In the genomic region with DNA sequence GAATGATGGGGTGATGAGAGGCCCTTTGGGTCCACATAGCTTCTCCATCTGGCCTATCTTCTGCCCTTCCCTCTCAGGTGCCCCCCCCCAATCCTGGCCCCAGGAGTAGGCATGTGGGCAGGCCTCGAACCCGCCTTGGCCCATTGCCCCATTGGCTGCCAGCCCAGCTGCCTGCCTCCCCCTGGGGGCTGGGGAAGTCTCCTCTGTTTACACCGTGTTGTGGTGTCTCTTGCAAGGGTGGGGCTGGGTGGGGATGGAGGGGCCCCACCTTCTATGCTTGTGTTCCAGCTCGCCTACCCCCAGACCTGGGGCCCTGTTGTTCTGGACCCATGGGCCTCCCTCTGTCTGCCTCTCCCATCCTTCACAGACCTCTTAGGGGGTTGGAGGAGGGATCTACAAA, we compare ENCODE assay signal across 13 mouse cellular contexts. TPM values are rescaled to one million over a fixed set of nuclear protein-coding genes. Genes with fewer than 3 reads are reported as not detected.
DNase-seq lines count a peak whose midpoint lies in the region; ATAC-seq lines count a peak whose summit lies in the region.
"Had no signal": no experiment of that assay in that cellular context is flagged by ENCODE, and none has a peak within 500 bp of the region (broad histone marks: within the 10 kb centered on the region; RNA-seq: fewer than 3 reads in every experiment).

No protein-coding gene starts in this region.

- no peak overlapping the region for H3K4me3 ChIP-seq in heart, embryonic 16.5 days (ENCODE audit: low read length)
- H3K4me3 ChIP-seq in neural tube, embryonic 14.5 days (ENCODE audit: low read depth, low read length) = no peak overlapping the region
- peak overlapping the region; percentile 33 for H3K4me3 ChIP-seq in intestine, embryonic 16.5 days (ENCODE audit: low read length)
- H3K4me3 ChIP-seq: neural tube, embryonic 12.5 days had no signal

- no peak for ATAC-seq in heart, embryonic 16.5 days (replicated peaks; ENCODE audit: extremely low read depth, insufficient read depth, low FRiP score)
- ATAC-seq in neural tube, embryonic 14.5 days (ENCODE audit: low read depth) = no peak
- peak; percentile 45 for ATAC-seq in intestine, embryonic 16.5 days

- no peak overlapping the region for H3K4me2 ChIP-seq in heart, embryonic 16.5 days (ENCODE audit: low read depth, low read length)
- no peak overlapping the region for H3K4me2 ChIP-seq in neural tube, embryonic 14.5 days (ENCODE audit: low read depth, low read length)
- H3K4me2 ChIP-seq in intestine, embryonic 16.5 days (ENCODE audit: low read depth, low read length) = peak overlapping the region; percentile 54
- H3K4me2 ChIP-seq: neural tube, embryonic 12.5 days had no signal

- intact Hi-C loops in heart, postnatal 36 days (cut with DNase I) = no loop called here
- intact Hi-C loops in gastrocnemius, postnatal 14 days (cut with DNase I; ENCODE audit: low total_unique reads) = no loop called here

- H3K9ac ChIP-seq in heart, embryonic 16.5 days (ENCODE audit: low read length) = no peak overlapping the region
- H3K9ac ChIP-seq in neural tube, embryonic 14.5 days (replicated peaks; ENCODE audit: low read depth, low read length) = 0 out of 2 replicates have a peak overlapping the region, but pooled peaks have one; percentile 13
- H3K9ac ChIP-seq in intestine, embryonic 16.5 days (ENCODE audit: low read depth, low read length) = peak overlapping the region; percentile 53
- H3K9ac ChIP-seq: neural tube, embryonic 12.5 days had no signal

- H3K36me3 ChIP-seq in heart, embryonic 16.5 days (ENCODE audit: control insufficient read depth, insufficient read depth) = no peaks in the 10 kb centered on the region
- H3K36me3 ChIP-seq in neural tube, embryonic 14.5 days (ENCODE audit: control insufficient read depth, insufficient read depth, low read length) = no peaks in the 10 kb centered on the region
- H3K36me3 ChIP-seq in intestine, embryonic 16.5 days (ENCODE audit: control insufficient read depth, insufficient read depth, low read length) = no peaks in the 10 kb centered on the region
- H3K36me3 ChIP-seq: neural tube, embryonic 12.5 days had no signal

- peak overlapping the region; percentile 62 for H3K27ac ChIP-seq in heart, embryonic 16.5 days (ENCODE audit: low read length)
- no peak overlapping the region for H3K27ac ChIP-seq in neural tube, embryonic 14.5 days (ENCODE audit: low read depth, low read length)
- H3K27ac ChIP-seq in intestine, embryonic 16.5 days (ENCODE audit: low read length) = peak overlapping the region; percentile 79
- H3K27ac ChIP-seq: neural tube, embryonic 12.5 days had no signal

- peaks cover 14% of the 10 kb centered on the region for H3K27me3 ChIP-seq in heart, embryonic 16.5 days (ENCODE audit: control insufficient read depth, insufficient read depth, low read length)
- peaks cover 6% of the 10 kb centered on the region; the same call in 1 of the 2 replicates for H3K27me3 ChIP-seq in neural tube, embryonic 14.5 days (ENCODE audit: control insufficient read depth, insufficient read depth, low read length)
- no peaks in the 10 kb centered on the region for H3K27me3 ChIP-seq in intestine, embryonic 16.5 days (replicated peaks; ENCODE audit: control insufficient read depth, insufficient read depth, low read length)

- 41% methylated on average over 4 of the region's 4 CpGs for WGBS in heart, embryonic 16.5 days
- WGBS in neural tube, embryonic 14.5 days = 50% methylated on average over 4 of the region's 4 CpGs
- WGBS in intestine, embryonic 16.5 days = 20% methylated on average over 4 of the region's 4 CpGs

- DNase-seq in heart, postnatal 36 days = no peak
- DNase-seq in neural tube, embryonic 10.5 days (ENCODE audit: extremely low spot score, low spot score) = no peak
- peak; percentile 65 to 75 for DNase-seq in lung, postnatal 4 days
- no peak for DNase-seq in layer of hippocampus, adult 8-10 months (ENCODE audit: low spot score in 2 of 2)
- no peak for DNase-seq in gastrocnemius, postnatal 14 days
- DNase-seq: cerebellum, adult 11-12 months; gastrocnemius, postnatal 36 days had no signal

- no peaks in the 10 kb centered on the region for H3K9me3 ChIP-seq in heart, embryonic 16.5 days (replicated peaks; ENCODE audit: control insufficient read depth, low read length)
- no peaks in the 10 kb centered on the region for H3K9me3 ChIP-seq in neural tube, embryonic 14.5 days (ENCODE audit: control insufficient read depth, low read length)
- H3K9me3 ChIP-seq in intestine, embryonic 16.5 days (ENCODE audit: control insufficient read depth, low read length) = no peaks in the 10 kb centered on the region
- H3K9me3 ChIP-seq: neural tube, embryonic 12.5 days had no signal

- peaks cover 20% of the 10 kb centered on the region for H3K4me1 ChIP-seq in heart, embryonic 16.5 days (ENCODE audit: control insufficient read depth, insufficient read depth, low read length)
- peaks cover under 1% of the 10 kb centered on the region; the same call in 1 of the 2 replicates for H3K4me1 ChIP-seq in neural tube, embryonic 14.5 days (ENCODE audit: control insufficient read depth, insufficient read depth, low read length)
- H3K4me1 ChIP-seq in intestine, embryonic 16.5 days (ENCODE audit: control insufficient read depth, insufficient read depth, low read length) = peaks cover 69% of the 10 kb centered on the region

RNA-seq across cellular contexts. Expression of gene AC109138.7, which starts 6.3 kb away (rescaled TPM):
- not detected in 2 replicates for polyA plus RNA-seq in heart, embryonic 16.5 days (2015; fragmentation: Nextera tagmentation; extraction: Ambion mirVana)
- not detected for total RNA-seq in heart, postnatal 36 days (2021)
- not detected in 2 replicates for polyA plus RNA-seq in neural tube, embryonic 14.5 days (2014; fragmentation: Nextera tagmentation; extraction: Ambion mirVana)
- not detected in 2 replicates for polyA plus RNA-seq in intestine, embryonic 16.5 days (2015; fragmentation: Nextera tagmentation; extraction: Ambion mirVana)
- not detected for total RNA-seq in layer of hippocampus, adult 8-10 months (2022)
- total RNA-seq in gastrocnemius, postnatal 14 days (2021) = not detected
- total RNA-seq: gastrocnemius, postnatal 36 days; layer of hippocampus, postnatal 10 days; megakaryocyte, adult 5-6 weeks had no signal
- polyA plus RNA-seq: neural tube, embryonic 12.5 days had no signal

RNA-seq across cellular contexts. Expression of gene Clcf1, which starts 6.4 kb away (rescaled TPM):
- 1.5 and 1.7 TPM in 2 replicates for polyA plus RNA-seq in heart, embryonic 16.5 days (2015; fragmentation: Nextera tagmentation; extraction: Ambion mirVana)
- total RNA-seq in heart, postnatal 36 days (2021) = 1 to 10 TPM in 1 of 2 experiments, under 1 TPM in 1; 0.51 to 1.2 TPM
- polyA plus RNA-seq in neural tube, embryonic 14.5 days (2014; fragmentation: Nextera tagmentation; extraction: Ambion mirVana) = 0.78 and 1.5 TPM in 2 replicates
- polyA plus RNA-seq in intestine, embryonic 16.5 days (2015; fragmentation: Nextera tagmentation; extraction: Ambion mirVana) = 5.9 TPM in 2 replicates
- 1 to 10 TPM in 3 of 4 experiments, under 1 TPM in 1; 0.70 to 3.3 (median 1.9) TPM for total RNA-seq in layer of hippocampus, adult 8-10 months (2022)
- total RNA-seq in gastrocnemius, postnatal 14 days (2021) = 1 to 10 TPM in 1 of 2 experiments, under 1 TPM in 1; 0.58 to 1.2 TPM

RNA-seq across cellular contexts. Expression of gene Pold4, which starts 11.3 kb away (rescaled TPM):
- polyA plus RNA-seq in heart, embryonic 16.5 days (2015; fragmentation: Nextera tagmentation; extraction: Ambion mirVana) = 22.6 and 24.9 TPM in 2 replicates
- 10 to 100 TPM; 11.9 to 13.7 TPM for total RNA-seq in heart, postnatal 36 days (2021)
- 21.1 and 22.6 TPM in 2 replicates for polyA plus RNA-seq in neural tube, embryonic 14.5 days (2014; fragmentation: Nextera tagmentation; extraction: Ambion mirVana)
- 46.7 and 52.9 TPM in 2 replicates for polyA plus RNA-seq in intestine, embryonic 16.5 days (2015; fragmentation: Nextera tagmentation; extraction: Ambion mirVana)
- 10 to 100 TPM; 13.3 to 25.1 (median 18.5) TPM for total RNA-seq in layer of hippocampus, adult 8-10 months (2022)
- total RNA-seq in gastrocnemius, postnatal 14 days (2021) = 10 to 100 TPM; 21.4 to 22.7 TPM

RNA-seq across cellular contexts. Expression of gene Rad9a, which starts 19.0 kb away (rescaled TPM):
- polyA plus RNA-seq in heart, embryonic 16.5 days (2015; fragmentation: Nextera tagmentation; extraction: Ambion mirVana) = 19.9 and 21.1 TPM in 2 replicates
- total RNA-seq in heart, postnatal 36 days (2021) = 1 to 10 TPM; 5.2 to 5.3 TPM
- 23.0 and 23.7 TPM in 2 replicates for polyA plus RNA-seq in neural tube, embryonic 14.5 days (2014; fragmentation: Nextera tagmentation; extraction: Ambion mirVana)
- 31.7 and 34.2 TPM in 2 replicates for polyA plus RNA-seq in intestine, embryonic 16.5 days (2015; fragmentation: Nextera tagmentation; extraction: Ambion mirVana)
- total RNA-seq in layer of hippocampus, adult 8-10 months (2022) = 10 to 100 TPM in 2 of 4 experiments, 1 to 10 TPM in 2; 8.7 to 11.6 (median 9.7) TPM
- total RNA-seq in gastrocnemius, postnatal 14 days (2021) = 1 to 10 TPM; 3.1 to 3.4 TPM

RNA-seq across cellular contexts. Expression of gene Ppp1ca, which starts 28.6 kb away (rescaled TPM):
- 813 and 866 TPM in 2 replicates for polyA plus RNA-seq in heart, embryonic 16.5 days (2015; fragmentation: Nextera tagmentation; extraction: Ambion mirVana)
- 100 to 1,000 TPM; 326 to 332 TPM for total RNA-seq in heart, postnatal 36 days (2021)
- polyA plus RNA-seq in neural tube, embryonic 14.5 days (2014; fragmentation: Nextera tagmentation; extraction: Ambion mirVana) = 574 and 606 TPM in 2 replicates
- 759 and 799 TPM in 2 replicates for polyA plus RNA-seq in intestine, embryonic 16.5 days (2015; fragmentation: Nextera tagmentation; extraction: Ambion mirVana)
- 100 to 1,000 TPM; 255 to 271 (median 266) TPM for total RNA-seq in layer of hippocampus, adult 8-10 months (2022)
- total RNA-seq in gastrocnemius, postnatal 14 days (2021) = 100 to 1,000 TPM; 266 to 269 TPM

Comparison
In these comparisons a context has a peak if more than half of its experiments do, and no peak if none do; other contexts are left out.
1. DNase-seq: peak in lung, postnatal 4 days (2 of 2); none in heart, postnatal 36 days (0 of 2), neural tube, embryonic 10.5 days (single experiment), layer of hippocampus, adult 8-10 months (0 of 2) and gastrocnemius, postnatal 14 days (single experiment).